Mouse (Mus musculus): ENCODE results near the gene Miox. TPM values are rescaled to one million over a fixed set of nuclear protein-coding genes. Genes with fewer than 3 reads are reported as not detected.

Gene Miox
- polyA plus RNA-seq, 1 experiment from 2014 or later: not detected

DNA sequence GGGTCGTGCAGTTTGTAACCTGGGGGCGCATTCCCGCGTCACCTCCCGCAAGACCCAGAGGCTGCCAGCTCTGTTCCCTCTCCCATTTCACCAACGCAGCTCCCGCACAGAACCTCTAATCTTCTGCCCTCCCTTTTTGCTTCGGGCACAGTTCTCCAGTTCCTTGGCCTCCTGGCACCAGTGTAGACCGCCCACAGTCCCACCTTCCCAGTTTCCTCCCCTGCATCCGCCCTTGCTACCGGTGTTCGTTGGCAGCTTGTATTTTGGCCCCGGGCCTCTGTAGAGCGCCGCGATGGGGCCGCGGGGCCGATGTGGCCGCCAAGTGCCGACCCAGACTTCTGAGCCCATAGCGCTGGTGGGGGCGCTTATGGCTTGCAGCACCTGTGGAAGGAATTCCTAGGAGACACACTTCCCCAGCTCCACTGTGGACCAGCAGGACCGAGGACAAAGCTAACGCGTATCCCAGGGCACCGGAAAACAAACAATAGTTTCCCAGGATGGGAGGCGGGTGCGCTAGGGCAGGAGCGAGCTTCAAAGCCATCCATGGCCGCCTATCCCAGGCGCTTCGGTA is 44.7 kb downstream of the Miox start, which contains the start of gene Odf3b:
Gene Odf3b, minus strand, starts transcription at position 452 of the 571 bp plus-strand sequence.
- H3K27me3 ChIP-seq (ENCODE audit: insufficient read depth, low read length): peaks cover 44% of the 10 kb centered on the region
- no peaks in the 10 kb centered on the region for H3K9me3 ChIP-seq (ENCODE audit: low read depth, low read length)
- H3K4me1 ChIP-seq (ENCODE audit: insufficient read depth): peaks cover 6% of the 10 kb centered on the region
- H3K27ac ChIP-seq (ENCODE audit: low read depth): no peak within 1 kb of the TSS
- no peaks in the 10 kb centered on the region for H3K36me3 ChIP-seq (ENCODE audit: insufficient read depth)
- H3K4me2 ChIP-seq: peak within 1 kb of the TSS; percentile 65
- peak within 1 kb of the TSS; percentile 34 for H3K4me3 ChIP-seq (ENCODE audit: low read depth, low read length)
- 0 out of 2 replicates have a peak within 1 kb of the TSS, but pooled peaks have one; percentile 7 for H3K9ac ChIP-seq
- 1% methylated on average over 33 of the region's 33 CpGs for WGBS
- ATAC-seq (ENCODE audit: insufficient read depth) (no peak), DNase-seq (peak; percentile 51)
- no peak for TF ChIP-seq CTCF (IDR thresholded peaks at IDR 0.05; ENCODE audit: low read depth)

DNA sequence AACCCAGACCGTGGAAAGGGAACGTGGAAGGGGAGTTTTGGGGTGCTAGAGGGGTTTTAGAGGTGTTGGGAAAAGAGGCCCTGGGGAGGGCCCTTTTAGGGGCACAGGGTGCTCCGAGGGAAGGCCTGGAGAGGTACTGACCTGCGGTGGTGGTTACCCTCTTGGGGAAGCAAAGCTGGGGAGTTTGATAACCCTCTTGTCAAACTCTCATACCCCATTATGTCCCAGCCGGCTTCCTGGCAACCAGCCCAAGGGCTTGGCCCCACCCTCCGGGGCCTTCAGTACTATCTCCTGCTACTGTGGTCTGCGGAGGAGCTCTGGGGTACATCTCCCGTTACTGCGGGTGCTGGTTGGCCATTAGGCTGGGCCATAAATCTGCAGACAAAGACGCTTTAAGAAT is 45.2 kb downstream of the Miox start:
- no peak for TF ChIP-seq CTCF (IDR thresholded peaks at IDR 0.05; ENCODE audit: low read depth)
- Histone ChIP-seq H3K27me3 (ENCODE audit: insufficient read depth, low read length) (peaks cover 44% of the 10 kb centered on the region), H3K4me1 (ENCODE audit: insufficient read depth) (peaks cover 6% of the 10 kb centered on the region), H3K36me3 (ENCODE audit: insufficient read depth) (no peaks in the 10 kb centered on the region), H3K9ac (0 out of 2 replicates have a peak overlapping the region, but pooled peaks have one; percentile 7), H3K27ac (ENCODE audit: low read depth) (no peak overlapping the region), H3K4me2 (peak overlapping the region; percentile 65), H3K9me3 (ENCODE audit: low read depth, low read length) (no peaks in the 10 kb centered on the region), H3K4me3 (ENCODE audit: low read depth, low read length) (peak overlapping the region; percentile 34; the same call in 1 of the 2 replicates)
- ATAC-seq (ENCODE audit: insufficient read depth): no peak
- DNase-seq: peak; percentile 56
- 10% methylated on average over 10 of the region's 10 CpGs for WGBS

DNA sequence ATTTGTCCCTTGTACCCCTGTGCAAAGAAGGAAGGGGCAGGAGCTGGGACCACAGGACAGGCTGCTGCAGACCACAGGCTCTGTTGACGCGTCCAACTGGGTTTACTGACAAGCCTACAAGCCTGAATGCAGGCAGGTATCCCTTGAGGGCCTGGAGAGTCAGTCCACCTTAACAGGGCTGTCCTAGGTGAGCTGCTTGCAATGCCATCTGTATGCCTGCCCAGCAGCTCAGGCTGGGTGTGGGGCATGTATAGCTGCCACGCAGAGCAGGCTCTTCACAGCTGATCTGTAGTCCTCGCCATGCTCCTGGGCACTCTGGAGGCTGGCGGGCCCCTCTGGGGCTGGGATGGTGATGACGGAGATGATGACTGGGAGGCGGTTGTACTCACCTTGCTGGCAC is 50.4 kb downstream of the Miox start, which contains the start of gene Klhdc7b:
Gene Klhdc7b, plus strand, starts transcription at position 301 of the 400 bp plus-strand sequence.
- H3K36me3 ChIP-seq (ENCODE audit: insufficient read depth): no peaks in the 10 kb centered on the region
- H3K4me1 ChIP-seq (ENCODE audit: insufficient read depth): no peaks in the 10 kb centered on the region
- peaks cover 9% of the 10 kb centered on the region for H3K27me3 ChIP-seq (ENCODE audit: insufficient read depth, low read length)
- 75% methylated on average over 7 of the region's 7 CpGs for WGBS
- TF ChIP-seq CTCF (IDR thresholded peaks at IDR 0.05; ENCODE audit: low read depth): no peak
- H3K9me3 ChIP-seq (ENCODE audit: low read depth, low read length): no peaks in the 10 kb centered on the region
- ATAC-seq (ENCODE audit: insufficient read depth): no peak
- H3K4me2 ChIP-seq: no peak within 1 kb of the TSS
- no peak within 1 kb of the TSS for H3K4me3 ChIP-seq (ENCODE audit: low read depth, low read length)
- no peak within 1 kb of the TSS for H3K27ac ChIP-seq (ENCODE audit: low read depth)
- DNase-seq: no peak
- no peak within 1 kb of the TSS for H3K9ac ChIP-seq

Small RNAs within 50 kb of the gene (microRNA-seq; reads per million reads assigned to microRNA genes)
- not detected for gene Mir6959 (ENCODE audit: borderline number of aligned reads)

Other genes starting within 250 kb of the Miox start
- 18.7 and 21.5 TPM in 2 replicates for gene Selenoo, start 245.3 kb upstream of the Miox start, polyA plus RNA-seq (2014; fragmentation: Nextera tagmentation; extraction: Ambion mirVana)
- 18.4 and 19.8 TPM in 2 replicates for gene Tubgcp6, start 211.3 kb upstream of the Miox start, polyA plus RNA-seq (2014; fragmentation: Nextera tagmentation; extraction: Ambion mirVana)
- 18.8 and 19.7 TPM in 2 replicates for gene Hdac10, start 205.7 kb upstream of the Miox start, polyA plus RNA-seq (2014; fragmentation: Nextera tagmentation; extraction: Ambion mirVana)
- gene Mapk12, start 193.7 kb upstream of the Miox start, polyA plus RNA-seq (2014; fragmentation: Nextera tagmentation; extraction: Ambion mirVana): 11.4 and 11.9 TPM in 2 replicates
- 11.3 and 13.3 TPM in 2 replicates for gene Mapk11, start 184.8 kb upstream of the Miox start, polyA plus RNA-seq (2014; fragmentation: Nextera tagmentation; extraction: Ambion mirVana)
- 149 and 156 TPM in 2 replicates for gene Plxnb2, start 153.6 kb upstream of the Miox start, polyA plus RNA-seq (2014; fragmentation: Nextera tagmentation; extraction: Ambion mirVana)
- 9.2 and 11.0 TPM in 2 replicates for gene Dennd6b, start 137.9 kb upstream of the Miox start, polyA plus RNA-seq (2014; fragmentation: Nextera tagmentation; extraction: Ambion mirVana)
- gene Ppp6r2, start 122.8 kb upstream of the Miox start, polyA plus RNA-seq (2014; fragmentation: Nextera tagmentation; extraction: Ambion mirVana): 25.6 and 27.8 TPM in 2 replicates
- 56.5 and 71.3 TPM in 2 replicates for gene Sbf1, start 19.1 kb upstream of the Miox start, polyA plus RNA-seq (2014; fragmentation: Nextera tagmentation; extraction: Ambion mirVana)
- gene Adm2, start 11.7 kb upstream of the Miox start, polyA plus RNA-seq (2014; fragmentation: Nextera tagmentation; extraction: Ambion mirVana): 0.33 and 0.53 TPM in 2 replicates
- 59.1 and 63.7 TPM in 2 replicates for gene Lmf2, start 21.3 kb downstream of the Miox start, polyA plus RNA-seq (2014; fragmentation: Nextera tagmentation; extraction: Ambion mirVana)
- gene Ncaph2, start 21.3 kb downstream of the Miox start, polyA plus RNA-seq (2014; fragmentation: Nextera tagmentation; extraction: Ambion mirVana): 157 and 168 TPM in 2 replicates
- 4.5 and 7.5 TPM in 2 replicates for gene Sco2, start 39.4 kb downstream of the Miox start, polyA plus RNA-seq (2014; fragmentation: Nextera tagmentation; extraction: Ambion mirVana)
- 0.96 and 1.5 TPM in 2 replicates for gene Tymp, start 42.6 kb downstream of the Miox start, polyA plus RNA-seq (2014; fragmentation: Nextera tagmentation; extraction: Ambion mirVana)
- gene Odf3b, start 44.9 kb downstream of the Miox start, polyA plus RNA-seq (2014; fragmentation: Nextera tagmentation; extraction: Ambion mirVana): 1.1 and 1.3 TPM in 2 replicates
- gene Klhdc7b, start 50.5 kb downstream of the Miox start, polyA plus RNA-seq (2014; fragmentation: Nextera tagmentation; extraction: Ambion mirVana): not detected in 2 replicates
- not detected in 2 replicates for gene Syce3, start 76.1 kb downstream of the Miox start, polyA plus RNA-seq (2014; fragmentation: Nextera tagmentation; extraction: Ambion mirVana)
- gene Cpt1b, start 91.5 kb downstream of the Miox start, polyA plus RNA-seq (2014; fragmentation: Nextera tagmentation; extraction: Ambion mirVana): 0.54 and 2.3 TPM in 2 replicates
- gene C730034F03Rik, start 95.2 kb downstream of the Miox start, polyA plus RNA-seq (2014; fragmentation: Nextera tagmentation; extraction: Ambion mirVana): 1.9 and 3.0 TPM in 2 replicates
- gene Gm44502, start 95.3 kb downstream of the Miox start, polyA plus RNA-seq (2014; fragmentation: Nextera tagmentation; extraction: Ambion mirVana): 0.15 TPM in 1 of 2 replicates, not detected in the other
- gene Chkb, start 95.5 kb downstream of the Miox start, polyA plus RNA-seq (2014; fragmentation: Nextera tagmentation; extraction: Ambion mirVana): 45.9 and 48.3 TPM in 2 replicates
- gene Mapk8ip2, start 119.5 kb downstream of the Miox start, polyA plus RNA-seq (2014; fragmentation: Nextera tagmentation; extraction: Ambion mirVana): 0.57 and 0.60 TPM in 2 replicates
- gene Arsa, start 143.0 kb downstream of the Miox start, polyA plus RNA-seq (2014; fragmentation: Nextera tagmentation; extraction: Ambion mirVana): 12.7 and 14.2 TPM in 2 replicates
- 3.2 and 3.9 TPM in 2 replicates for gene Shank3, start 165.2 kb downstream of the Miox start, polyA plus RNA-seq (2014; fragmentation: Nextera tagmentation; extraction: Ambion mirVana)
- gene Acr, start 233.9 kb downstream of the Miox start, polyA plus RNA-seq (2014; fragmentation: Nextera tagmentation; extraction: Ambion mirVana): 0.16 TPM in 1 of 2 replicates, not detected in the other

All from lung, embryonic 14.5 days (tissue).